Mouse (Mus musculus): ENCODE results near the gene Vti1a.

DNA sequence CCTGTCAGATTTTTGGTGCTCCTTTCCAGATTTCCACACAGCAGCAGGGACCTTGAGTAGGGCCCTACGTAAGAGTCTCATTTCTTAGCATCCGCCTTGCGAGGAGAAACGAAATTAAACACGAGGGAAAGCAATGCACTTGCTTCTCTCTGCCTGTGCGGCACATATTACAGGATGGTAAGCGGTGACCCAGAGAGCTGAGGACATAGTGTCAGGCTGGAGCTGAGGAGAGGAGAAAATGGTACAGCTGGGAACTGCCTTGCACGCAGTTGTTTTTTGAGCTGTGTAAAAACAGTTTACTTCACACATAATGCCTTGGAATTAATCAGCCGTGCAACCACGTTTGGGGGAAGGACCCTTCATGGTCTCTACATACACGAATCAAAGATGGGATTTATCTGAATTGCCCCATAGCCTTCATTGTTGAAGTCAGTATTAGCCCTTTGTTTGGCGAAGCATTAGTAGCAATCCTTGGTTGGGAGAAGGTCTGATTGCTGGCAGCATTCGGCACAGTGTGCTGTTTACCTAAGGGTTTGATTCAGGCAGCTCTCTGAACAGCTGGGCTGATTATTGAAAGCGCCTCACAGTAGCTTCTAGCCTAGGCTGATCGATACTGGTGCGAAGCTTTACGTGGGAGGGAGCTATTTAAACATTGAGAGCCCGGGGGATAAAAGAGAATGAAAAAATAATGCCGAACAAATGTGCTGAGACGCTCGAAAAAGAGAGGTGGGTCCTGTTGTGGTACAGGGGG lies 153.4 kb downstream of the Vti1a start:
- TF ChIP-seq EP300 (IDR thresholded peaks at IDR 0.05; ENCODE audit: low read depth), result no peak
- no peak for TF ChIP-seq CTCF (IDR thresholded peaks at IDR 0.05; ENCODE audit: low read depth)
